Mouse (Mus musculus): Measurements from ENCODE around the gene Abhd14b.

Abhd14b gene

DNA sequence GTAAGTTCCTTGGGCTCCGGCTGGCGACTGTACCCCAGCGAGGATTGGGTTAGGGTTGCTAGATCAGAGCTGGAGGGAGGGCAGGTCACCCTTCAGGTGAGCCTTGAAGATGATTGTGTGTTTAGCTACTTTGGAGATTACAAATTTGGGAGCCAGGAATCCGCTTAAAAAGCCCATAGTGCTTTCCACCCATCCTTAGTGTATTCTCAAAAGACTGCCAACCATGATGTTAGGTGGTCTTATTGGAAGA lies 17.3 kb upstream of the Abhd14b start:
- DNase-seq, result no peak

DNA sequence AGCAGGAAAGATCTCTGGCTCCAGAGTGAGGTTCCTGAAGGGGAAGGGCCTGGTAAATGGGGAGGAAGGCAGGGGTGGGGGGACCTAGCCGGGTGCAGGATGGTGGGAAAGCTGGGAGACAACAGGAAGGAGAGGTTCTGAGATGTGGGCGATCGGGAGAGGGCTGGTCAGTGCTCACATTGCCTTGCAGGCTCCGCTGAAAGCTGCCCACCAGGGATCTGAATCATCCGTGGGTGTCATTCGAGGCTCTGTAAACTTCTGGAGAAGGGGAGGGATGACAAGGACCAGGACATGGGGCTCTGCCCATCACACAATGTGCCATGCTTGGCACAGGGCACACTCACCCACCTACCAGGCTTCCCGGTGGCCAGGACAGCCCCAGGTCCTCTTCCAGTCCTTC lies 13.9 kb upstream of the Abhd14b start:
- DNase-seq, result no peak

DNA sequence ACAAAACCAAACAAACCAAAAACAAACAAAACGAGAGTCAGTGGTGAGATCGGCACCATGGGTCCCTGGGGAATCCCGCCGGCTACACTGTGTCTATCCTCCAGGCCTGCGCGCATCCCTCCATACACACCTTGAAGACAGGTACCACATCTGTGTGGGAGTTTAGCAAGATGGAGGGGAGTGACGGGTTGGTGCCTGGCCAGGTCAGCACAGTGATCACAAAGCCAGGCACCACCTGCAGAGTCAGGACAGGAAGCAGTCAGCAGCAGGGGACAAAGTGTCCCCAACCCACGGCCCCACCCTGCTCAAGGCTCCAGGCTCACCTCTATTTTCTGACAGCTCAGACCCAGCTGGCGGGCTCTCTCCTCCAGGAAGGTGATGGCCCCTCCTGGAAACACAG lies 10.7 kb upstream of the Abhd14b start:
- no peak for DNase-seq

DNA sequence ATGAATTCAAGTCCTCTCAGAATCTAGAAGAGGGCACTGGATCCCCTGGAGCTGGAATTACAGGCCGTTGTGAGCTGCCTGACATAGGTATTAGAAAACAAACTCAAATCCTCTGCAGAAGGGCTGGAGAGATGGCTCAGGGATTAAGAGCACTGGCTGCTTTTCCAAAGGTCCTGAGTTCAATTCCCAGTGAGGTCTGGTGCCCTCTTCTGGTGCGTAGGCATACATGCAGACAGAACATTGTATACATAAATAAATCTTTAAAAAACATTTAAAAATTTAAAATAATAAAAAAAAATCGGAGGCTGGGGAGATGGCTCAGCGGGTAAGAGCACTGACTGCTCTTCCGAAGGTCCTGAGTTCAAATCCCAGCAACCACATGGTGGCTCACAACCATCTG lies 4.6 kb upstream of the Abhd14b start:
- DNase-seq, result no peak

DNA sequence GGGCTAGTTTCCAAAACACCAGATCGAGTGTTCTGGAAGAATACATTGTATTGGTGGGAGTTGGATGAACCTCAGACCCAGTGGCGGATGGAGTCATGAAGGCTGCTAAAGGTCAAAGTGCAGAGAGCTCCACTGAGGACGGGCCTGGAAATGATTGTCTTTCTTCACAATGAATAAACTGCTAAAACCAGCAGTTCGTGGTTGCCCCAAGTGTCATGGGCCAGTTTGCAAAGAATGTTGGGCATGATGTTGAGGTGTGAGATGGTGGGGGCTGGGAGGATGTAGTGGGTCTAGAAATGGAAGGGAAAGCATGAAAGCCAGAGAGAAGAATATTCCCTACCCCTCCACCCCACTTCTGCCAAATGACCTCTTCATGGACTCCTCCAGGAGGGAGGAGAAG lies 2.4 kb upstream of the Abhd14b start:
- DNase-seq, result peak; percentile 47

DNA sequence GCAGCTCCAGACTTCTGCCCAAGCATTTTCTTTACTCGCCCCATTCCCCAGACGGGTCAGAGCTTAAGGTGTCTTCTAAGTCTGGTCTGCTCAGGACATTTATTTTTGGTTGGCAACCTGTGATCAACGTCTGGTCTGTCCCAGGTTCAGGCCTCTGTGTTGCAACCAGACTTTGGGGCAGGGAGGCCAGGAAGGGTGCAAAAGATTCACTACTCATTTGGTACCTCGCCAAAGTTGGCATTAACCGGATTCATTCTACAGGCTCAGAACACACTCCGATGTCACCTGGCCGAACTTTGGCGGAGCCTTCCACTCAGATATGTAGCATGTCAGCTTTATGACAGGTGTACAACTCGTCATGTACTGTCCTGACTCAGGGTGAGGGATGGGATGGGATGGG lies 692 bp downstream of the Abhd14b start:
- peak; percentile 81 for DNase-seq

DNA sequence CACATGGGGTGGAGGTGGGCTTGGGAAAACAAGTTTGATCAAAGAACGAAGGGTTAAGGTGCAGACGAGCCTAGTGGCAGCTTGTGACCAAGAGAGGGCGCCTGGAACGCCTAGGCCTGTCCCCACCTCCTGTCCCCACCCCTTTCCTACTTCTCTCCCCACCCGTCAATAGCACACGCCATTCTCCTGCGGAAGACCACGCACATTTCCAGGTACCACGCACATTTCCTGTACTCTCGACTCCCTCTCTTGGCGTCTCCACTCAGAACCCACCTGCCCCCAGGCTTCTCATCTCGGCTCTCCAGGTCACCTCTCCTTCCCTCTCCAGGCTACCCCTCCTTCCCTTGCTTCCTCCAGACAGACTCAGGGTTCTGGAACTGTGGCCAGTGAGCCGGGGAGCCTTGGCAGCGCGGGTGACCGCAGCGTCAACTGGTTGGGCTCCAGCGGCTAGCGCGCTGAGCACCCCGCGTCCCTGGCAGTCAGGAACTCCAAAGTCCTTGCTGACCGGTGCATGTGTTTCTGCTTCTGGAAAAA lies 1.3 kb downstream of the Abhd14b start:
- peak; percentile 87 for DNase-seq

DNA sequence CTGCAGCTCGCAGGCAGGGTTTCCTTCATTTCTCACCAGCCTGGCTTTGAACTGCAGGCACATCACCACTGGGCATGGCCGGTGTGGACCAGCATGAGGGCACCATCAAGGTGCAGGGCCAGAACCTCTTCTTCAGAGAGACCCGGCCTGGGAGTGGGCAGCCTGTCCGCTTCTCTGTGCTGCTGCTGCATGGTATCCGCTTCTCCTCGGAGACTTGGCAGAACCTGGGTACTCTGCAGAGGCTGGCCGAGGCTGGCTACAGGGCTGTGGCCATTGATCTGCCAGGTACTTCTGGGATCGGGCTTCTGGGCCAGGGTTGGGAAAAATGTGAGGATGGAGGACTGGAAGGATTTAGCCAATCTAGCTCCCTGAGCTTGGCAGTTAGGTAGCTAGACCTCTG lies 2.7 kb downstream of the Abhd14b start:
- DNase-seq, result peak; percentile 68

DNA sequence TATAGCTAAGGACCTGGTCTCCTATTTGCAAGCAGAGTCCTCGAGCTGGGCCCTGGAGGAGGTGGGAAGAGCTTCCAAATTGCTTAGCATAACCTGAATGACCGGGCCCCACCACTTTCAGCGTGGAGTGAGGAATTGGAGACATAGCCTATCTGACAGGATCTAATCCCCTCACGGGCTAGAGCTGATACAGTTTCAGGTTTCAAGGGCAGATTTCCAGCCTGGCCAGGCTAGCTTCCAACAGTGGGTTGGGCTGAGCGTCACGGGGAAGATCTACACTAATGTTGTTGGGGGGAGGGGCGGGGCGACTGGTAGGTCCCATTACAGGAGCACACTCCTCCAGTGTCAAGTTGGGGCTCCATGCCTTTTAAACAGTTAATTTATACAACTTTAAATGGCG lies 3.4 kb downstream of the Abhd14b start:
- peak; percentile 76 for DNase-seq

DNA sequence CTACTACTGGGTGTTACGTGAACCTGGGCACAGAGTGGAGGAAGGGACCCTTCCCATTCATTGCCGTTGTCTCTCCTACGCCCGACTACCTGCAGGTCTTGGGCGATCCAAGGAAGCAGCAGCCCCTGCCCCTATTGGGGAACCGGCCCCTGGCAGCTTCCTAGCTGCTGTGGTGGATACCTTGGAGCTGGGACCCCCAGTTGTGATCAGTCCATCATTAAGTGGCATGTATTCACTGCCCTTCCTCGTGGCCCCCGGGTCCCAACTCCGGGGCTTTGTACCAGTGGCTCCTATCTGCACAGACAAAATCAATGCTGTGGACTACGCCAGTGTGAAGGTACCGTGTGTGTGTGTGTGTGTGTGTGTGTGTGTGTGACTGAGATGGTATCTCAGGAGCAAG lies 4.0 kb downstream of the Abhd14b start:
- DNase-seq, result peak; percentile 68

DNA sequence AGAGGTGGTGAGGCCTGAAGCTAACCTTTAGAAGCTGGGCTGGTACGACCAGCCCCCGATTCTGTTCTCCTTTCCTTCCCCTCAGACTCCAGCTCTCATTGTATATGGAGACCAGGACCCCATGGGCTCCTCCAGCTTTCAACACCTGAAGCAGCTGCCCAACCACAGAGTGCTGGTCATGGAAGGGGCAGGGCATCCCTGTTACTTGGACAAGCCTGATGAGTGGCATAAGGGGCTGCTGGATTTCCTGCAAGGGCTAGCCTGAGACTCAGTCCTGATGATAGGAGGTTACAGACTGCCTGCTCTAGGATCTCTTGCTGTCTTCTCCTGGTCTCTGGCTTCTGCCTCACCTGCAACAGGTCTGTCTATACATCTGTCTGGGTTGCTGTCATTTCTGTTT lies 4.6 kb downstream of the Abhd14b start:
- DNase-seq, result peak; percentile 52

DNA sequence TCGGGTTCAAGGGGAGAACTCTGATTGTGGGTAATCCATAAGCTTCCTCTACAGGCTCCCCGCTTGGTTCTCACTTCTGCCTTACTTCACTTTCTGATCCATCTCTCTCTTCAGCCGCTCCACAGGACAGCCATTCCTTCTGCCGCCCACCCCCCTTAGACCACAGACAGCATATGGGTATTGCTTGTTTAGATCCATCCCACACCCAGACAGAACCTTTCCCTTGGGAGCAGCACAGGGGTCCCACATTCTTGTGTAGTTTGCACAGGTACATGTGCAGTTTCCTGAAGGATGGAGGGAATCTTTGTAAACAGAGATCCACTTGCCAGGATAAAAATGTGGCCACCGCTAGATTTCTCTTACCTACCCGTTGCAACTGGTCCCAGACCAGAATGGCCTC lies 5.1 kb downstream of the Abhd14b start:
- DNase-seq, result peak; percentile 63

DNA sequence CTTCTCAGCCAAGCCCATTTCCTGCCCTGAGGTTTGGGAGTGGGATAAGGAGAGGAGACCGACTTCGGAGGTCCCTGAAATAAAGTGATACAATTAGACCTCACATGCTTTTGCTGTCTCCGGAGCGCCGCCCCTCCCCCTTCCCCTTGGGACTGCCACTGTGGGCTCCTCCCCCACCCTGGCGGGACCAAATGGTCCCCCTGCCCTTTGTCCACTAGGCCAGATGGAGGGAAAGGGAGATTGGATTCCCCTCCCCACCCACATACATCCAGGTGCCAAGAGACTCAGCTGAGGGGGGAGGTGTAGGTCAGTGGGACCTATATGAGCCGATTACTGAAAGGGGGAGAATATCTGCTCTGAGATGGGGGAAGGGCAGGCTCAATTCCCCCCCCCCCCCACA lies 5.6 kb downstream of the Abhd14b start:
- peak; percentile 91 for DNase-seq

DNA sequence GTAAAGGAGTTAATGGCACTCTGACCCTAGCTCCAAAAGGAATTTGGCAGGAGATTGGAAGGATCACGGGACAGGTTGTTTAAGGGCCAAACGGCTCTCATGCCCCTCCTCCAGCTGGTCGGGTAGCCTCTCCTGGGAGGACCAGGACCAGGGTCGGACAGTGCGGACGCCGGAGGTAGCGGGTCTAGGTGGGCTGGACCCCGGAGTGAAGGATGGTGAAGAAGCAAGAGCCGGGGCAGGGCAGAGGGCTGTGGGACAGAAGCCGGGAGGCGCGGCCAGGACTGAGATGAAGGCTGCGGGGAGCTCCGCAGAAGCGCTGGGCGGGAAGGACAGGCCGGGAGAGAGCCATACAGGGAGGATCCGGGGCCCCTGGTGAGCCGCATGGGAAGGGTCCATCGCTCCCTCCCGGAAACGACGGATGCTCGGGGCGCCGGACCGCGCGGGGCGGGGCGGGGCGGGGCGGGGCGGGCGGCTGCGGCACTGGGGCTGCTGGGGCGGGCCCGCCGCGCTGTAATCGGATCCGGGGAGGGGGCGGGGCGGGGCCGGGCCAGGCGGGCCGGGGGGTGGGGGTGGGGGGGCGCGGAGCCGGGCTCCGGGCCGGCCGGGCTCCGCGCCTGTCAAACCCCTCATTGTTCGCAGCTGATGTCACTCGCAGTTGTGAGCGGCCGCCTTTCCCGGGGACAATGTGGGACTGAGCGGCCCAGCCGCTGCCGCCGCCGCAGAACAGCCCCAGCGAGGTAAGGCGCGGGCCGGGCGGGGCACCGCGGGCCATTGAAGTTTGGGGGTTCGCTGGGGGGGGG lies 6.2 kb downstream of the Abhd14b start, which contains the start of gene Pcbp4:
Gene Pcbp4, plus strand, starts transcription at position 21 of the 800 bp plus-strand sequence.
- DNase-seq, result peak; percentile 85

DNA sequence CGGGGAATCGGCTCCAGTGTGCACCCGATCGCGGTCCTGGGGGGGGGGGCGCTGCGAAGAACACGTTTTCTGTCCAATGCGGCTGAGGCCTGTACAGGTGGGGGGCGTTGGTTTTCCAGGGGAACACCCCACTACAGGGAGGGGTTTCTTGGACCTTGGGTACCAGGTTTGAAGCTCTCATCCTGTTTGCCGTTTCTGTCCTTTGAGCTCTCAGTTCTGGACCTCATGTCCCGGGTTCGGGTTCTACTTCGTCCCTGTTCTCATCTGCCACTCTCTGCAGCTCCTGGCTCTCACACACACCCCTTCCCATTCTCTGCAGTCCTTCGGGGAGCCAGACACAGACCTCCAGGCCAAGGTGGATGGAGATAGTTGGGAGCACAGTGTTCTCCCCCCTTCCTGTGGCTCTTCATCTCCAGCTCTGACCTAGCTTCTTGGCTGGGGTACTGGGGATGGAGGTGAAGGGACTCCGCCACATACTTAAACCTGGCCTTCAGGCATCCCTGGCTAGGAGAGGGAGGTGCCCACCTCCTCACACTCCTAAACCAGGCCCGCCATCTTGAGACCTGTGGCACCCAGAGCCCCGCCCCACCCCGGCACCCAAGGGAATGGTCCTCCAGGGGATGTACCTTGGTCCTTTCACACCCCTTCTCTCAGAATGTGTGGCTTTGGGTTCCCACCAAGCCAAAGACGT lies 7.0 kb downstream of the Abhd14b start:
- peak; percentile 78 for DNase-seq

DNA sequence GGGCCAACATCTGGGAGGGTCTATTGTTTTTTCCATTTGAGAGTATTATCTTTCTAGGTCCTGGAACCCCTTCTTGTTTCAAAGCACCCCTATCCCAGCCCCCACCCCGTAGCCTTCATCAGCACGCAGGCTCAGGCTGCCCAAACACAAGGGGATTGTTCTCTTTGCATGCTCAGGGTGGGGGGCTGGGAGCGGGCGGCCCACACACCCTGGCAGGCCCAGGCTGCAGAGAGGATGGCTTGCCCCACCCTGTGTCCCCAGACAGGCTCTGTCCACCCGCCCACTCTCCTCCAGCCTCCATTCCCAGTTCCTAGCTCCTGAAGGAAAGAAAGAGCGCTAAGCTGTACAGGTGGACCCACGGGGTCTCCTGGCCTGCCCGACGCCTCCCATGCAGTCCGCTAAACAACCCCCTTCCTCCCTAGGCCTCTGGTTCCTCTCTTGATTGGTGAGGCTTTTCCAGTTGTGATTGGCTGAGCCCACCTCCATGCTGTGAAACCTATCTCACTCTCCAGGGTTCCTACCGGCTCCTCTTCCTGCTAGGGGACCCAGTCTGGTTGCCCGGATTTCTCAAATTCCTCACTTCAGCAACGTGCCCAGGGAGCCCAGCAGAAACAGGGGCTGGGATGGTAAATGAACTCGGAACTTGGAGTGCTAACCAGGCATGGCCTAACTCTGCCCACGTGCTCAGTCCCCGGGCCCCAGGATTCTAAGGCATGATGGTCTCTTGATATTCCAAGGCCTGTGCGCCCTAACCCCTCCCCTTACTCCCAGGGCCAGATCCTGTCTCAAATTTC lies 7.8 kb downstream of the Abhd14b start:
- DNase-seq, result peak; percentile 59

DNA sequence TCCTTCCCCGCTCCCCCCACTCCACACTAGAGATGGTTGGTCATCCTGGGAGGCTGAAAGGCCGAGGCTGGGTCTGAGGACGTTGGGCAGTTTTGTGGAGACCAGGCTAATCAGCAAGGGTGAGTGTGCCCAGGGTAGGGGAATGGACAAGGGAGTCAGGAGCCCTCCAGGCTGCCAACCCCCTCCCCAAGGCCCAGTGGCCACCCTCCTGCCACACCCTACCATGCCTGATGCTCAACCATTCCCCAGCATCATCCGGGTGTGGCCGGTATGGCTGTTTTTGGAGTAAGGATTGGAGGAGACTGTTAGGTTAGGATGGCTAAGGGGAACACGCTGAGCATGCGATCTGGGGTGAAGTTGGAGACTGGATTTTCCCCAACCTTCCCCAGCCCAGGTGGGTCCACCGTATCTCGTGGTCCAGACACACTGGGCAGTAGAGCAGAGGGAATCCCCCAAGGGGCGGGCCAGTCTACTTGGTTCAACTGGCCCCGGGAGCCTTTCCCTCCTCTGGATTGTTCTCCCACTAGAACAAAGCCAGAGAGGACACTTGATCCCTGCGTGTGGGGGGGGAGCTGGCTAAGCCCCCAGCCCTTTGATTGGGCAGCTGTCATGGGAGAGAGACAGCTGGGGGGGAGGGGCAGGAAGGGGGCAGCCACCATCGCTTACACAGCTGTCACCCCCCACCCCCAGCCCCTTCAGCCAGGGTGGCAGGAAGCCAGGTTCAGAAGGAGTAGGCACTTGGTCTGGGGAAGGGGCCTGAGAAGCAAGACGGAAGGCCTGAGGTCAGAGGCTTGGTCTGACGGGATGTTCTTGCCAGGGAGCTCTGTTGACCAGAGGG lies 9.3 kb downstream of the Abhd14b start:
- DNase-seq, result peak; percentile 74

DNA sequence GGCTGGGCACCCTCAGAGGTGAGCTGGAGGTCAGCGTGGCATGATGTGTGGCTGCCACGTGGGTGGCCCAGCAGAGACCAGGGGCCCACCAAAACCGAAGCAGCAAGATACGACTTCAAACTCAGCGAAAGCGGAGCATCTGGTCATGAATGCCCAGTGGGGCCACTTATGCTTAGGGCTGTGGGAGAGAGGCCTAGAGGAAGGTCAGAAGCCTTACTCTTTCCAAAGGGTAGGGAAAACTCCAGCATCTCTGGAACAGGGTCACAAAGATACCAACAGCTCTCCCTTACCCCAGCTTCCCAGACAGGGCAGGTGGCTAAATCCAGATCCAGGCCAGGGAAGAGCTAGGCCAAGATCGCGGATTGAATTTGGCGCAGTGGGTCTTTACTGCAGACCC lies 9.9 kb downstream of the Abhd14b start:
- no peak for DNase-seq

DNA sequence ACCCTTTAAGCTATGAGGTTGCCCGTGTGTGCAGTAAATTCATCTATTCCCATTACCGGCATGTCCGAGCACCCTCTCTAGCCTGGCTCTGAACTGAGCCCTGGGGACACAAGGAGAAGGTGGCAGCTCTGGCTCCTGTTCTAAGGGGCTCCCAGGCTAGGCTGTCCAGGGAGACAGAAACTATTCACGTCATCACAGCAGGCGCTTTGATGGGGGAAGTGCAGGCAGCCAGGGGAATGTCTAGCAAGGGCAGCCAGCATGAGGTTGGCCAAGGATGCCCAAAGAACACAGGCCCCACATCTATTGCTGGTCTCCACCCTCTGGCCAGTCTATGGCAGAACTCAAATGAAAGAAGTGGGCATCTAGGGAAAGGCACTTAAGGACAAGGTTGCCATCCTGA lies 10.7 kb downstream of the Abhd14b start:
- peak; percentile 63 for DNase-seq

DNA sequence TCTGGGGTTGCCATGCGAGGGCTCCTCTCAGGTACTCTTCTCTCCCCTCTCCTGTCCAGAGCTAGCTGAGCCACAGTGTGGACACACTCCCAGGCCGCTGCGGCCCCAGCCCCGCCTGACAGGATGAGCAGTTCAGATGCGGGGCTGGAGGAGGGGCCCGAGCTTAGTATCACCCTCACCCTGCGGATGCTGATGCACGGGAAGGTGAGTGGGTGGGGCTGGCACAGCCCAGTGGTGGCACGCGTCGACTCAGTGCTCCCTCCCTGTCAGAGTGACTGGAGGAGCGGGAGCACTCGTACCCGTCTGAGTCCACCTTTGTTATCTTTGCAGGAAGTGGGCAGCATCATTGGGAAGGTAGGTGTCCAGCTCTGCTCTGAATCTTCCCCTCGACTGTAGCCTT lies 12.7 kb downstream of the Abhd14b start:
- peak; percentile 80 for DNase-seq

DNA sequence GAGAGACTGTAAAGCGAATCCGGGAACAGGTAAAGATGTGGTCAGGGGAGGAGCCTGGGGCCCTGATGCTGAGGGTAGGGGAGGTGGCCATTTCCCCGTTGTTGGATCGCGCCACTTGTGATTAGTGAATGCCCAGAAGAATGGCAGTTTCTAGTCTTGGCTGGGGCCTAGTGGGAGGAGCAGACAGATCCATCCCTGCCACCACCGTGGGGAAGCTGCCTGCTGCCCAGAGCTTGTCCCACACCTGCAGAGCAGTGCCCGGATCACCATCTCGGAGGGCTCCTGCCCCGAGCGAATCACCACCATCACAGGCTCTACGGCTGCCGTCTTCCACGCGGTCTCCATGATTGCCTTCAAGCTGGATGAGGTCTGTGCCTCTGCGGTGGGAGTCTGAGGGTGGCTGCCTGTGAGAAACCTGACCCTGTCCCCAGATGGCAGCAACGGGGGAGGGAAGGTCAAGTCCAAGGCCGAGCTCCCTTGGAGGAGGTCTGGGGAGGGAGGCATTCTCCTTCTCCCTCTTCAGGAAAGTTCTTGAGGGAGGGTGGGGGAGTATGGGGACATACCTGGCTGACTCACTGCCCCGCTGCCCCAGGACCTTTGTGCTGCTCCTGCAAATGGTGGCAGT lies 13.3 kb downstream of the Abhd14b start:
- peak; percentile 88 for DNase-seq

DNA sequence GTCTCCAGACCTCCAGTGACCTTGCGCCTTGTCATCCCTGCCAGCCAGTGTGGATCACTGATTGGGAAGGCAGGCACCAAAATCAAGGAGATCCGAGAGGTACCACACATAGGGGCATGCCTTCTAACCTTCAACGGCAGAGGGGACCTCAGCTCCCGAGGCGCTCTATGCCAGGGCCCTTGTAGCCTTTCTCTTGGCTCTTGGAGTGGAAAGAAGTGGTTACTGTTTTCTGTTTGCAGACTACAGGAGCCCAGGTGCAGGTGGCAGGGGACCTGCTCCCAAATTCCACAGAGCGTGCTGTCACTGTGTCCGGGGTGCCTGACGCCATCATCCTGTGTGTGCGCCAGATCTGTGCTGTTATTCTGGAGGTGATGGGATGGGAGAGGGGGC lies 13.8 kb downstream of the Abhd14b start:
- DNase-seq, result peak; percentile 60

Measured in cerebellum, adult 11-12 months (tissue).